Mouse (Mus musculus): ENCODE results near the gene Tigar. TPM values are rescaled to one million over a fixed set of nuclear protein-coding genes. Genes with fewer than 3 reads are reported as not detected.

Gene Tigar
- polyA plus RNA-seq, 1 experiment from 2014 or later, result 2.9 TPM

GRCm38 (mm10) chr6:127138962-127139361, 29.6 kb upstream of the Tigar start:
- no peak overlapping the region for H3K4me2 ChIP-seq
- no peaks in the 10 kb centered on the region for H3K9me3 ChIP-seq
- no peaks in the 10 kb centered on the region for H3K27me3 ChIP-seq (replicated peaks)
- peaks cover 9% of the 10 kb centered on the region; the same call in 1 of the 2 replicates for H3K4me1 ChIP-seq
- no peak for ATAC-seq (ENCODE audit: insufficient read depth, low FRiP score, low read depth)
- H3K4me3 ChIP-seq (replicated peaks), result no peak overlapping the region
- no peak overlapping the region for H3K27ac ChIP-seq
- no peak overlapping the region for H3K9ac ChIP-seq
- WGBS, result 85% methylated on average over 11 of the region's 11 CpGs
- peaks cover 50% of the 10 kb centered on the region for H3K36me3 ChIP-seq

- H3K4me3 ChIP-seq (replicated peaks), result no peak overlapping the region
- 57% methylated on average over 16 of the region's 16 CpGs for WGBS
- no peaks in the 10 kb centered on the region for H3K27me3 ChIP-seq (replicated peaks)
- H3K27ac ChIP-seq, result no peak overlapping the region
- H3K36me3 ChIP-seq, result peaks cover 46% of the 10 kb centered on the region
- ATAC-seq (ENCODE audit: insufficient read depth, low FRiP score, low read depth), result no peak
- H3K4me1 ChIP-seq, result 0 out of 2 replicates have a peak, but pooled peaks cover 3% of the 10 kb centered on the region
- H3K9ac ChIP-seq, result no peak overlapping the region
- H3K9me3 ChIP-seq, result no peaks in the 10 kb centered on the region
- H3K4me2 ChIP-seq, result no peak overlapping the region
These were observed 24.3 kb upstream of the Tigar start for GRCm38 (mm10) chr6:127133433-127134245.

GRCm38 (mm10) chr6:127132719-127133118, 23.4 kb upstream of the Tigar start:
- Histone ChIP-seq H3K9me3 (no peaks in the 10 kb centered on the region), H3K4me3 (replicated peaks) (no peak overlapping the region), H3K27me3 (replicated peaks) (no peaks in the 10 kb centered on the region), H3K36me3 (peaks cover 45% of the 10 kb centered on the region), H3K27ac (no peak overlapping the region), H3K9ac (no peak overlapping the region), H3K4me1 (0 out of 2 replicates have a peak, but pooled peaks cover 3% of the 10 kb centered on the region), H3K4me2 (no peak overlapping the region)
- 42% methylated on average over 3 of the region's 3 CpGs for WGBS
- ATAC-seq (ENCODE audit: insufficient read depth, low FRiP score, low read depth), result no peak

- Histone ChIP-seq H3K4me1 (0 out of 2 replicates have a peak, but pooled peaks cover 3% of the 10 kb centered on the region), H3K4me3 (replicated peaks) (no peak overlapping the region), H3K27ac (no peak overlapping the region), H3K36me3 (peaks cover 46% of the 10 kb centered on the region), H3K27me3 (replicated peaks) (no peaks in the 10 kb centered on the region), H3K4me2 (no peak overlapping the region), H3K9ac (no peak overlapping the region), H3K9me3 (no peaks in the 10 kb centered on the region)
- no peak for ATAC-seq (ENCODE audit: insufficient read depth, low FRiP score, low read depth)
- 54% methylated on average over 3 of the region's 3 CpGs for WGBS
These were observed 22.6 kb upstream of the Tigar start for GRCm38 (mm10) chr6:127131946-127132345.

GRCm38 (mm10) chr6:127130377-127130776, 21.0 kb upstream of the Tigar start:
- Histone ChIP-seq H3K27me3 (replicated peaks) (no peaks in the 10 kb centered on the region), H3K36me3 (peaks cover 45% of the 10 kb centered on the region), H3K4me1 (0 out of 2 replicates have a peak, but pooled peaks cover 3% of the 10 kb centered on the region), H3K9me3 (no peaks in the 10 kb centered on the region), H3K27ac (no peak overlapping the region), H3K4me3 (replicated peaks) (no peak overlapping the region), H3K4me2 (no peak overlapping the region), H3K9ac (no peak overlapping the region)
- ATAC-seq (ENCODE audit: insufficient read depth, low FRiP score, low read depth), result no peak
- WGBS, result 77% methylated on average over 13 of the region's 13 CpGs

- ATAC-seq (ENCODE audit: insufficient read depth, low FRiP score, low read depth), result no peak
- H3K36me3 ChIP-seq, result peaks cover 45% of the 10 kb centered on the region
- H3K9me3 ChIP-seq, result no peaks in the 10 kb centered on the region
These were observed 20.3 kb upstream of the Tigar start for GRCm38 (mm10) chr6:127129659-127130058.

GRCm38 (mm10) chr6:127123506-127123905, 14.1 kb upstream of the Tigar start:
- Histone ChIP-seq H3K9me3 (no peaks in the 10 kb centered on the region), H3K4me3 (replicated peaks) (no peak overlapping the region), H3K27me3 (replicated peaks) (no peaks in the 10 kb centered on the region), H3K27ac (no peak overlapping the region), H3K4me2 (no peak overlapping the region), H3K9ac (no peak overlapping the region), H3K36me3 (peaks cover 19% of the 10 kb centered on the region), H3K4me1 (no peaks in the 10 kb centered on the region)
- 81% methylated on average over 7 of the region's 7 CpGs for WGBS
- no peak for ATAC-seq (ENCODE audit: insufficient read depth, low FRiP score, low read depth)

More at GRCm38 (mm10) chr6:127129659-127130058, 20.3 kb upstream of the Tigar start:
- Histone ChIP-seq H3K4me2 (no peak overlapping the region), H3K4me3 (replicated peaks) (no peak overlapping the region), H3K4me1 (0 out of 2 replicates have a peak, but pooled peaks cover 3% of the 10 kb centered on the region), H3K27ac (no peak overlapping the region), H3K9ac (no peak overlapping the region), H3K27me3 (replicated peaks) (no peaks in the 10 kb centered on the region)
- WGBS, result 92% methylated on average over 14 of the region's 14 CpGs

GRCm38 (mm10) chr6:127122996-127123395, 13.6 kb upstream of the Tigar start:
- H3K36me3 ChIP-seq, result peaks cover 16% of the 10 kb centered on the region
- no peaks in the 10 kb centered on the region for H3K27me3 ChIP-seq (replicated peaks)
- 75% methylated on average over 5 of the region's 5 CpGs for WGBS
- no peak overlapping the region for H3K27ac ChIP-seq
- no peak overlapping the region for H3K4me3 ChIP-seq (replicated peaks)
- H3K9me3 ChIP-seq, result no peaks in the 10 kb centered on the region
- ATAC-seq (ENCODE audit: insufficient read depth, low FRiP score, low read depth), result no peak
- H3K9ac ChIP-seq, result no peak overlapping the region
- H3K4me1 ChIP-seq, result no peaks in the 10 kb centered on the region
- no peak overlapping the region for H3K4me2 ChIP-seq

- no peaks in the 10 kb centered on the region for H3K4me1 ChIP-seq
- no peaks in the 10 kb centered on the region for H3K27me3 ChIP-seq (replicated peaks)
- WGBS, result 55% methylated on average over 4 of the region's 4 CpGs
- no peak overlapping the region for H3K9ac ChIP-seq
- ATAC-seq (ENCODE audit: insufficient read depth, low FRiP score, low read depth), result no peak
- H3K27ac ChIP-seq, result no peak overlapping the region
- no peaks in the 10 kb centered on the region for H3K9me3 ChIP-seq
- peaks cover 9% of the 10 kb centered on the region; the same call in 1 of the 2 replicates for H3K36me3 ChIP-seq
- no peak overlapping the region for H3K4me2 ChIP-seq
- H3K4me3 ChIP-seq (replicated peaks), result no peak overlapping the region
These were observed 13.0 kb upstream of the Tigar start for GRCm38 (mm10) chr6:127122221-127122806.

- H3K4me3 ChIP-seq (replicated peaks), result no peak overlapping the region
- H3K27me3 ChIP-seq (replicated peaks), result no peaks in the 10 kb centered on the region
- no peak overlapping the region for H3K9ac ChIP-seq
- WGBS, result 69% methylated on average over 23 of the region's 23 CpGs
- H3K27ac ChIP-seq, result no peak overlapping the region
- H3K4me1 ChIP-seq, result no peaks in the 10 kb centered on the region
- no peaks in the 10 kb centered on the region for H3K9me3 ChIP-seq
- no peak for ATAC-seq (ENCODE audit: insufficient read depth, low FRiP score, low read depth)
- no peaks in the 10 kb centered on the region for H3K36me3 ChIP-seq
- no peak overlapping the region for H3K4me2 ChIP-seq
These were observed 5.5 kb upstream of the Tigar start for GRCm38 (mm10) chr6:127114753-127115456.

- Histone ChIP-seq H3K27me3 (replicated peaks) (no peaks in the 10 kb centered on the region), H3K27ac (no peak overlapping the region), H3K9ac (0 out of 2 replicates have a peak overlapping the region, but pooled peaks have one; percentile 33), H3K4me2 (peak overlapping the region; percentile 84), H3K9me3 (no peaks in the 10 kb centered on the region), H3K36me3 (no peaks in the 10 kb centered on the region), H3K4me1 (no peaks in the 10 kb centered on the region), H3K4me3 (replicated peaks) (peak overlapping the region; percentile 58)
- ATAC-seq (ENCODE audit: insufficient read depth, low FRiP score, low read depth), result no peak
- 23% methylated on average over 20 of the region's 20 CpGs for WGBS
These were observed 843 bp downstream of the Tigar start for GRCm38 (mm10) chr6:127108368-127109060.

Data from stomach, embryonic 15.5 days (tissue).